Mouse (Mus musculus): ENCODE results near the gene Cdkn1c. TPM values are rescaled to one million over a fixed set of nuclear protein-coding genes. Genes with fewer than 3 reads are reported as not detected.

Cdkn1c gene
- total RNA-seq, 4 experiments from 2014 or later: 4.4 to 9.9 (median 7.0) TPM

GRCm38 (mm10) chr7:143473347-143474101 lies 12.7 kb upstream of the Cdkn1c start, which contains the start of gene Slc22a18:
Gene Slc22a18, plus strand, starts transcription at chr7:143473736.
- no peak for DNase-seq (ENCODE audit: low spot score in 2 of 2)

GRCm38 (mm10) chr7:143469946-143470345 lies 9.1 kb upstream of the Cdkn1c start:
- peak; percentile 43 to 67 for DNase-seq (ENCODE audit: low spot score in 2 of 2)

- no peak for DNase-seq (ENCODE audit: low spot score in 2 of 2)
Observed at GRCm38 (mm10) chr7:143467714-143468113, 6.9 kb upstream of the Cdkn1c start.

GRCm38 (mm10) chr7:143466099-143466677 lies 5.3 kb upstream of the Cdkn1c start:
- peak; percentile 56 to 84 for DNase-seq (ENCODE audit: low spot score in 2 of 2)

- DNase-seq (ENCODE audit: low spot score in 2 of 2): no peak
Observed at GRCm38 (mm10) chr7:143464811-143465560, 4.1 kb upstream of the Cdkn1c start.

GRCm38 (mm10) chr7:143463865-143464415 lies 3.1 kb upstream of the Cdkn1c start:
- peak; percentile 48 to 70 for DNase-seq (ENCODE audit: low spot score in 2 of 2)

- DNase-seq (ENCODE audit: low spot score in 2 of 2): no peak
Observed at GRCm38 (mm10) chr7:143462516-143462915, 1.7 kb upstream of the Cdkn1c start.

- no peak for DNase-seq (ENCODE audit: low spot score in 2 of 2)
Observed at GRCm38 (mm10) chr7:143461920-143462319, 1.1 kb upstream of the Cdkn1c start.

GRCm38 (mm10) chr7:143461294-143461870 lies 532 bp upstream of the Cdkn1c start:
- no peak for DNase-seq (ENCODE audit: low spot score in 2 of 2)

- no peak for DNase-seq (ENCODE audit: low spot score in 2 of 2)
Observed at GRCm38 (mm10) chr7:143460217-143460834, 524 bp downstream of the Cdkn1c start.

GRCm38 (mm10) chr7:143459332-143460211 lies 1.3 kb downstream of the Cdkn1c start:
- no peak for DNase-seq (ENCODE audit: low spot score in 2 of 2)

- DNase-seq (ENCODE audit: low spot score in 2 of 2): no peak
Observed at GRCm38 (mm10) chr7:143458963-143459331, 1.9 kb downstream of the Cdkn1c start.

GRCm38 (mm10) chr7:143447130-143447529 lies 13.7 kb downstream of the Cdkn1c start:
- no peak for DNase-seq (ENCODE audit: low spot score in 2 of 2)

- no peak for DNase-seq (ENCODE audit: low spot score in 2 of 2)
Observed at GRCm38 (mm10) chr7:143445651-143446460, 15.0 kb downstream of the Cdkn1c start.

- DNase-seq (ENCODE audit: low spot score in 2 of 2): no peak
Observed at GRCm38 (mm10) chr7:143444955-143445648, 15.7 kb downstream of the Cdkn1c start.

GRCm38 (mm10) chr7:143444580-143444954 lies 16.3 kb downstream of the Cdkn1c start:
- DNase-seq (ENCODE audit: low spot score in 2 of 2): no peak

- DNase-seq (ENCODE audit: low spot score in 2 of 2): no peak
Observed at GRCm38 (mm10) chr7:143438965-143439364, 21.9 kb downstream of the Cdkn1c start.

GRCm38 (mm10) chr7:143437894-143438581 lies 22.8 kb downstream of the Cdkn1c start:
- no peak for DNase-seq (ENCODE audit: low spot score in 2 of 2)

All from layer of hippocampus, adult 8-10 months (tissue).